Mouse (Mus musculus) heart, postnatal 0 days (tissue): ENCODE measurements at regions not wholly inside any gene's neighbourhood (a gene's known extent, or its start where the extent isn't known, plus 50 kb on each side); places are given as distances from the start of the nearest gene placed in this dataset.

ENCODE experiments used
- CTCF ChIP-seq: IDR thresholded peaks from 2 replicates; pipeline ENCODE4 v1.5.1; 2016; ENCODE audit warnings: antibody characterized with exemption, control low read depth, low read depth
- EP300 ChIP-seq: IDR thresholded peaks from 2 replicates; pipeline ENCODE4 v1.6.1; 2016; ENCODE audit warnings: antibody characterized with exemption, low read depth

DNA sequence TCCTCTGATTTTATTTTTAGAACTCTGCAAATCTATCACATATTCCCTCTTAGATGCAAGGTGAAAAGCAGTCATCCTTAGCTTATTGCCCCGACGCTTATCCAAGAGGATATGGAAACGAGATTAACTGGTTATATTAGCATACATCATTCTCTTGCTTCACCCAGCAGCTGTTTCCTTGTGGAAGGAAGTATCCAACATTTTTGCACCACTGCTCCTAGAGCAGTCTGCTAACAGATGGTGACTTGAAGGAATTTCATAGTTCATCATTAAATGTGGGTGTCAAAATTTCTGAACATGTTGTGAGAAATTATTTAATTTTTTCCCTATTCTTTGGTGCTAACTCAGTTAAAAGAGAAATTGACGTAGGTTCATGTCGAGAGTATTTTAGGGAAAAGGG is 107.0 kb downstream of the Nup35 start:
- no peak for TF ChIP-seq EP300
- no peak for TF ChIP-seq CTCF
